Mouse (Mus musculus) c-Kit-positive CD71-positive TER-119-positive erythroid progenitor cells, embryonic 14.5 days (primary cell): Measurements from ENCODE around the gene Gm49337.
A peak's percentile ranks its signal among the peaks of the same experiment; 100 is the strongest.

ENCODE experiments used
- DNase-seq: peaks from one replicate; pipeline ENCODE4 v3.0.0-alpha.2; 2013; ENCODE audit warnings: low spot score

Gm49337 gene

DNA sequence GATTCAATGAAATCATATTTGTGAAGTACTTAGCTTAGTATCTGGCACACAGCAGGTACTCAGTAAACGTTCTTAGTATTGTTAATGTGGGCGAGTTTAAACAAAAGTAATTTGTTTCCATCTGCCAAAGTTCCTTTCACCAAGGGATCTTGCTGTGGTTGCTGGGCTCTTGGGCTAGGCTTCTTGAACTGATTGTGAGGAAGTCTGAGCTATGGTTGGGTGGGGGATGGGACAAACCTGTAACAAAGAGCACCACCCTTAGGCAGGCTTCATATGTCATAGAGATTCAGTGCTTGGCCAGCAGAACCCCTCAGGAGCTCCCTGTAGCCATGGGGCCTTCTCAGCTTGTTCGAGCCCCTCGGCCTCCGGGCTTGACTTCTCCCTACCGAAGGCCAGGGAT is at the start of gene Gm49337, which contains the start of gene 1700042G07Rik:
Gene Gm49337 (plus strand): TSS at position 313 of the 400 bp plus-strand sequence.
Gene 1700042G07Rik (plus strand): TSS at position 301 of the 400 bp plus-strand sequence.
- no peak for DNase-seq

DNA sequence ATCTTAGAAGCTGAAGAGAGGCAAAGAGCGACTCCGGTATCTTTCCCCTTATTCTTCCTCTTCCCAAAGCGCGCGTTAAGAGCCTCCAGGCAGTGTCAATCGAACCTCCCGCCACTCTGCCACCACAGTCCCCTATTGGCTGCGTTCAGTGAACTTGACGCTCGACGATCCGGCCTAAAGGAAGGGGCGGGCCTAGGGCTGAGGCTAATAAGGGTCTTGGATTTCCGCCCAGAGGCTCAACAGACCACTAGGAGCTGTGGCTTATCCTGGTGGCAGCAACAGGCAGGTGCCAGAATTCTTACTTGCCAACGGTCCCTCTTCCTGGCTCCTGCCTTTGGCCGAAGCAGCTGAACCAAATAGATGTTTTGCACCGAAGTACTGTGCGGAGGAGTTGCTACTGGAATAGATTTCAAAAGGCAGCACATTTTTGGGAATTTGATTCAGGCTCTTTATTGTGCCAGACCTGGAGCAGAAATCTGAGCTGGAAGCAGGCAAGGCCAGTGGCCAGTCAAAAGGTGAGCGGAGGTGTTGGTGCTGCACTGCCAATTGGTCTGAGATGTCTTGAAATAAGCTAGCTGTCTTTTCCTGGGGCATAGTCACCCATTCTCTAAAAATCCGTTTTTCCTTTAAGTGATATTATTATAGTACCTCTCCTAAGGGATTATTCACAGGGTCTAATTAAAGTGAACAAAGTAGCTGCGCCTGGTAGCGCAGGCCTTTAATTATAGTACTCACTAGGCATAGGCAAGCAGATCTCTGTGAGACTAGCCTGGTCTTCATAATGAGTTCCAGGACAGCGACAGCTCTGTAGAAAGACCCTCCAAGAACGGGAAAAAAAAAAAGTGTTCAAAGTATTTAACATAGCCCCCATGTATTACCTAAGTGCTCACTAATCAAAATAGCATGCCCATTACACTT is 49.3 kb upstream of the Gm49337 start, which contains the start of the genes Rad54l and Pomgnt1:
Gene Rad54l (minus strand): TSS at position 89 of the 918 bp plus-strand sequence.
Gene Pomgnt1 (plus strand): TSS at position 239 of the 918 bp plus-strand sequence.
- DNase-seq: peak; percentile 90

DNA sequence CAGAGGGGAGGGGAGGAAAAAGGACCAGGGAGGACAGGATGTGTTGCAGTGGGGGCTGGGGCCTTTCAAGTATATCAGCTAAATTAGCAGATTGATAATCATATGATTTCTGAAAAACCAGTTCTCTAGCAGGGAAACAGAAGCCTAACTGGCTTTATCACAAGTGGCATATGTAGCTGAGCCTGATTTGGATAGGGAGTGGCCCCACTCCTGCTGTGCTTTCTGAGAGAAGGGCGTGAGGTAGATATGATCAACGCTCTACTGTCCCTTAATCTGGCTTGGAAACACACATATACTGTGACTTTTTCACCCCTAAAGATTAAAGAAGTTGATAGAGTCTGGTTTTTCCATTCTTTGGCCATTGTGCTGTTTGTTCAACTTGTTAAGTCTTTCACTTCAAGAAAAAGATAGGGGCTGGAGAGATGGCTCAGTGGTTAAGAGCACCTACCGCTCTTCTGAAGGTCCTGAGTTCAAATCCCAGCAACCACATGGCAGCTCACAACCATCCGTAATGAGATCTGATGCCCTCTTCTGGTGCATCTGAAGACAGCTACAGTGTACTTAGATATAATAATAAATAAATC is 47.3 kb upstream of the Gm49337 start:
- DNase-seq: peak; percentile 50

DNA sequence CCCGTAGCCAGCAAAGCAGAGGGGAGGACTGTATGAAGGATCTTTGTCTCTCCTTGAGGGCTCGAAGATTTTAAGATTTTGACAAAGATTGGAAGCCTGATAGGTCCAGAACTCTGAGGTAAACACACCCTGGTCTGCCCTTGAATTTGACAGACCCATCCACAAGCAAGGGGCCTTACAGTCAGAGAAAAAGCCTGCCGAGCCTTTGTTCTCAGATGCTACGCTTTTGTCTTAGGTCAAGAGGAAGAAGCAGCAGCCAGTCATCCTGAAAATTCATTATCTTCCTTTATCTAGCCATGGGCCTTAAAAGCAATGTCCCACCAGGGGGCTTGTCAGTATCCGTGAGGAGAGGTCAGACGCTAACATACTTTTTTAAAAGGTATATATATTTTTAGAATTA is 45.2 kb upstream of the Gm49337 start:
- no peak for DNase-seq

DNA sequence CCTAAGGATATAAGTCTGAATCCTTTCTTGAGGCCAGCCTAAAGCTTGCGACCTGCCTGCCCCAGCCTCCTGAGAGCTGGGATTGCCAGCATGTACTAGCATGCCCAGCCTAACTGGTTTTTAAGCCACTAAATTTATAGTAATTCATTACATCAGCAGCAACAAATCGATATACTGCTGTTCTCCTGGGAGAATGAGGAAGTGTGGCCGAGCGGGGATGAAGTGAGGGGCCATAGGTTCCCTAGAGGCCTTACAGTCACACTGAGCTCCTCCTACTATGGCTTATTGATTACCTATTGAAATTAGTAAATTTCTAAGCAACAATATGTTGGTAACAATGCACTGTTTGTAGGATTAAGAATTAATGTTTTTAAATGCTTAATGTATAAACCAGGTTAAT is 40.1 kb upstream of the Gm49337 start:
- no peak for DNase-seq

DNA sequence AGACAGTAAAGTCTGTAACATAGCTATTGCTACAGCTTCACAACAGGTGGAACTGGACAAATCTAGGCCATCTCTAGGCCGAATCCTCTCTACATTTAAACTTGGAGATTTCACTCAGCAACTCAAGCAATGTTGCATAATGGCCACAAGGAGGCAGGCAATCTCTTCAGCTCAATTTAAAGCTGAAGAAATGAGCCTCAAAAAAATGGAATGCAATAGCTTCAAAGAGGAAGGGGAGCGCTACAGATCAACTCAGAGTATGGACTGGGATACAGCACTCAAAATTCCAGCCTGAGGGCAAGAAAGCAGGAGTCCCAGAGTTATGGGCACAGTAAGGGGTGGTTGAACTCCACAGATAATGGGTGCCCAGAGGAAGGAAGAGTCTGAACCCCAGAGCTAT is 38.2 kb upstream of the Gm49337 start:
- no peak for DNase-seq

DNA sequence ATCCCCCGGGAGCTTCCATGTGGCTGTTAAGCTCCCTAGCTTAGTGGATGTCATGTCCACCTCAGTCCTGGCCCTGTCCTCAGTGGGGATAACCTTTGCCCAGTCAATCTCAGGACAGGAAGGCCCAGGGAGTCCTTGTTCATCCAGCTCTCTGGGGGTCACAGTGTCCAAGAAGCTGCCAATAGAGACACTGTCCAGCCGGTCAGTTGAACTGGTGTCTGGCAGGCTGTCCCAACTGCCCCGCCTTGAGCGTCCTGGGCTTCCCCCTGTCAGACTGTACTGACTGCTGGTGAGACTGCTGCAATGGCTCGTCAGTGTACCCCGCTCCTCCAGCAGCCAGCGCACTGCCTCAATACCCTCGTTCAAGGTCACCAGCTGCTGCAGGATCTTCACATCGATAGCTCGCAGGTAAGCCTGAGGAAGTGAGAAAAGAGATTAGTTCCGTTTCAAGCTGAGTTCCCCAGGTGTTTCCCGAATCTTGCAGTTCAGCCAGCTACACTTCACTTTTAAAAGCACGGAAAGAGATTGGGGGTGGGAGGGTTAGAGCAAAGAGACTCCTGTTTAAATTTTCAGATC is 35.7 kb upstream of the Gm49337 start:
- DNase-seq: no peak

DNA sequence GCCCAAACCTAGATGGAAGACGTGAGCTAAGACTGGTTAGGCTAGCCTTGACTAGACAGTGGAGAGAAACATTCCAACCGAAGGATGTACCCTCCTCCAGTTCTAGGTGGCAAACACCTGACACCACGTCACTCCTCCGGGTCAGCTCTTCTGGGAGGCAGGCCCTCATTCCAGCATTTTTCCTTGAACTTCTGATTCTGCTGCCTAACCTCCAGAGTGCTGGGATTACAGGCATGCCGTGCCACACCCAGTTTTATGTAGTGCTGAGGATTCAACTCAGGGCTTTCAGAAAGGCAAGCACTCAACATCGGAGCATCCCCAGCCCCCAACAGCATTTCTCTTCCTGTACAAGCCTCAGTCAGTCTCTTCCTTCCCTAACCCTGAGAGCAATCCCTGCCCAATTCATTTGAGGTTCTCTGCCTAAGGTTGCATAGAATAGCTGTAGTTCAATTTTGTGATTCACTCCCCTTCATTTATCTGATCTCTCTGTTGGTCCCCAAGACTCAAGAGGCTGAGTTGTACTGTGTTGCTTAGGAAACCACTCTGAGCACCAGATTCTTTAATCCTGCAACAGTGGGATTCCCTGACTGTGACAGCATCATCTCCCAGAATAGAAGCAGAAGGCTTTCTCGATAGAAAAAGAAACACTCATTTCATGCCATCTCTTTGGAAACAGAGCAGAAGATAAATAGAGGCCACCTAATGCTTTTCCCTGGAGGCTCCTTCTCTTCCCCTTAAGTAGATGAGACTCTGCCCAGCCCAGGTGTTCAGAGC is 32.2 kb upstream of the Gm49337 start:
- no peak for DNase-seq

DNA sequence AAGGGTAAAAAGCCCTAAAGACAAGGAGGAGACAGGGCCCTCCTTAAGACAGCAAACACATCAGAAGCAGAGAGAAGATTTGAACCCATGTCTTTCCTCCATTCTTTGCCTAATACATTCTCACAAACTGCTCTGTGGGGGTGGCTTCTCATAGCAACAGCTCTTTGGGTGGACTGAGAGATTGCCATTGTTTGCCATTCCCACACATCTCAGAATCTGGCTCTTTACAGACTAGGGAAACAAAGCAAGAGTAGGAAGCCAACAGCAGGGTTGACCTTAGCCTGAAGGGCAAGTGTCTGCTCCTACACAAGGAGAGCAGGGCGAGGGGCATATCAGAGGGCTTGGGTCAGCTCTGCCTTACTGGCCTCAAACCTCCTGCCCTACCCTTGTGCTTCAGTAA is 31.4 kb upstream of the Gm49337 start:
- no peak for DNase-seq

DNA sequence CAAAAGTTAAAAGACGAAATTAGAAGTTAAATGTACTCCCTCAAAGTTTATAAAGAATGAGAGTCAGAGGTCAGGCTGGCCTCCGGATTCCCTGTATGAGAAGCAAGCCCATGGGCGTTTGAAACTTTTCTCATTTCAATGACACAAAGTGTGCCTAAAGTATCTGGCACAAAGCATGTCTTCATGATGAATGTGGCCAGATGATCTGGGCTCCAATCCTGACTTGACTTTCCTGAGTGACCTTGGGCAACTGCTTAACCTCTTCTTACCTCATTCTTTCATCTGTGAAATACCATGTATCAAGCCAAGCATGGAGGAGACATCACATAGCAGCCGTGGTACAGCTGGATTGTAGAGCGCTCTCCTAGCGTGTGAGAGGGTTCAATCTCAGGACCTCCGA is 30.9 kb upstream of the Gm49337 start:
- no peak for DNase-seq

DNA sequence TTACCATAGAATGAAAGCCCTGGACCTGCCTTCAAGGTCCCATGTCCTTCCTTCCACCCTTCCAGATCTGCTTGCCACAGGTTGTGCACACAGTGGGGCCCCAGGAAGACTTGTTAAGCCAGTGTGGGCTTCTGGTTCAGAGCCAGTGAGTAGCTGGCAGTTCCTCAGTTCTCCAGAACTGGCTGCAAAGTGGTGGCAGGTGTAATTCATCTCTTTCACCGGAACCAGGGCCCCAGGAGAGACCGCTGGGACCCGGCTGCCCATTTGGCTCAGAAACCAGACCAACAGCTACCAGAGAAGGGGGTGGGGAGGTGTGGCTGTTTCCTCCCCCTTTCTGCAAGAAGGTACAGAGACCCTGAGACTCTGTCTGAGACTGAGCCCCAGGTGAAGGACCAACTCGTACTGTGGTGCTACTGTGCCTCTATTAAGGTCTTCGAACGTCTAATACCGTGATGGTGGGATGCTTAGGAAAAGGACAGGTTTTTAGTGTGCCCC is 29.8 kb upstream of the Gm49337 start:
- no peak for DNase-seq

DNA sequence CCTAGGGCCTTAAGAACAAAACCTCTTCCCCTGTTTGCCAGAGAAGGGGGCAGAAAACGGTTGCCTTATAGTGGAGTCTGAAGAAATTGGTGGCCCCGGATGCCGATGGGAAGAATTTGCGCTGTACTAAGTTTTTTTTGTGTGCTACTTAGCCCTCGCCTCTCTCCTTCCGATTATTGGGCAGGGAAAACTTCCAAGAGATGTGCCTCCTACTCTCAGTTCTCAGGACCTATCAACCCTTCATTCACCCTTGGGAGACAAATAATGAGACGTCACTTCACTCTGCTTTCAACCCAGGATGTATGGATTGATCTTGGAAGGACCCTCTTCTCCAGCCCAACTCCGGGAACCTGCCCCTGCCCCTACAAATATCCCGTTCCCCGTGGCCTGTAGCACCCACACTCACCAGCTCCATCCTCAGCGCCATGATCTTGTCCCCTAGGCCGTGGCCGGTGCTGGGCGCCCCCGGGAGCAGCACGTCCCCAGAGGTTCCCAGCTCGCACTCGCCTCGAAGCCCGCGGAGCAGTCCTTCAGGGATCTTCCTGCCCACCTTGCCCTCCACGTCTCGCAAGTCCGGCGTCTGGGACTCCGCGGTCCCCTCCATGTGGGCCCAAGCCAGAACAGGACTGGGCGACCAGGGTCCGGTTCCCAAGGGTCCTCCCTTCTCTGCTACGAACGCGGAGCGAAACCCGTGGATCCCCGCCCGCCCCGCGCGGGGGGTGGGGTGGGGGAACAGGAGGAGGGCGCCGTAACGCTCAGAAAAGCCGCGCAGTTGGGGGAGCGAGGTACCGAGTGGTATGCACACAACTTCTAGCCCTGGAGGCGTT is 29.1 kb upstream of the Gm49337 start:
- no peak for DNase-seq

DNA sequence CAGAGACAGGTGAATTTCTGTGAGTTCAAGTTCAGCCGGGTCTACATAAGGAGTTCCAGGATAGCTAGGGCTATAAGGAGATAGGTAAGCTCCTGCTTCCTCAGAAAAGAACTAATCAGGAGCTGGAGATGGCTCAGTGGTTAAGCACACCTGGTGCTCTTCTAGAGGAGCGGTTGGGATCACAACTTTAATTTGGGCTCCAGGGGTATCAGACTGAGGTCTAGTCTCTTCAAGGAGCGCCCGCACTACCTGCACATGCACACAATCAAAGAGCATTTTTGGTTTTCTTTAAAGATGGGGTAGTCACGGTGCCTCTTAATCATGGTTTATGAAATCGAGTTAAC is 23.4 kb upstream of the Gm49337 start:
- DNase-seq: no peak

DNA sequence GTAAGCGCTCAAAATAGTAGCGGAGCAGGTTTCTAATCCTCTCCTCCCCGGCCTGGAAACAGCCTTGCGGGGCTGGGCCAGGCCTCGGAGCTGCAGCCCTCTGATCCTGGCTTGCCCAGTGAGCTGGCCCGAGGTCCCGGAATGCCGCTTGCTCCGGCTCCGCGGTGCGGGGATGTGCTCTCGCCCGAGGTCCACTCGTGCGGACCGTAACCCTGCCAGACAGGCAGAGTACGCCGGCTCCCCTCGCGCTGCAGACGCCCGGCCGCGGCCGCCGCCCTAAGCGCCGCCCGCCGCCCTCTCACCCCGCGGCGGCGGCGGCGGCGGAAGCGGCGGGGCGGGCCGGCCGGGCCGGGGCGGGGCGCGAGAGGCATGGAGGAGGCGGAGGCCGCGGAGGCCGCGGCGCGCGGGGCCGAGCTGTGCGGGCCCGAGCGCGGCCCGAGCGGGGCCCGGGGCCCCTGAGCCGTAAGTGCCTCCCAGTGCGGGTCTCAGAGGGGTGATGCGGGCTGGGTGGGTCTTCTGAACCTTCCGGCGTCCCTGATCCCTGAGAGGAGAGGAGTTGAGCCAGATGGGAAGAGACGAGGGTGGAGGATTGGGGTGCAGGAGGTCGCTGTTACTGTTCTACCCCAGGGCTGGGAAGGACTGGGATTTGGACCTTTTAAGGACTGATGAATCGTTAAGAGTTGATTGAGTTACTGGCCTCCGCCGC is 22.9 kb upstream of the Gm49337 start:
- peak; percentile 59 for DNase-seq

DNA sequence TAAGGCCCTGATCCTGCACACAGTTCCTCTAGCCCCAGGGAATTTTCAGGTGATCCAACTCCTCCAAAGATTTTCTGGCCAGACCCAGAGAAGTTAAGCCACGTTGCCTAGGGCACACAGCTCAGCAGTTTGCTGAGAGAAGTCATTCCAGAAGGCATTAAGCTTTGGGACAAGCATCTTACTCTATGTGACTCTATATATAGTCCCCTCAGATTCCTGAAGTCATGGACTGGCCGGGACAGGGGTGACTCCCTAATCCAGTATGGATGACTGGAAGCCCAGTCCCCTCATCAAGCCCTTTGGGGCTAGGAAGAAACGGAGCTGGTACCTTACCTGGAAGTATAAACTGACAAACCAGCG is 22.3 kb upstream of the Gm49337 start:
- DNase-seq: no peak

DNA sequence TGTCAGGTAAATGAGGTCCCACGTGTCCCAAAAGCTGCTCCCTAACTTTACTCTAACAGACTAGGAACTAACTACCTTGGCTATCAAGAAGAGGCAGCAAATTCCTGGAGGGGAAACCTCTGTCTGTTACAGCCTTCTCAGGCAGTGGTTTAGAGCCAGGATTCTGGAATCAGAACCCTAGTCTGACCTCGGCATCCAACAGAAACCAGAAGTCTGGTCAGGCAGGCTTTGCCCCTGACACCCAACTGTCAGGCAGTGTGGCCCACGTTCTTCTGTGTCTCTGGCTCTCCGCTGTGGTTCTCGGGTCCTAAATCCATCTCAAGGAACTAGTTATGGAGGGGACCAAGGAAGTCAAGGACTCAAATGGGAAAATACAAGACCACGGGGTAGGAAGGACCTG is 21.9 kb upstream of the Gm49337 start, which contains the start of gene Lurap1:
Gene Lurap1 (minus strand): TSS at position 101 of the 400 bp plus-strand sequence.
- no peak for DNase-seq

DNA sequence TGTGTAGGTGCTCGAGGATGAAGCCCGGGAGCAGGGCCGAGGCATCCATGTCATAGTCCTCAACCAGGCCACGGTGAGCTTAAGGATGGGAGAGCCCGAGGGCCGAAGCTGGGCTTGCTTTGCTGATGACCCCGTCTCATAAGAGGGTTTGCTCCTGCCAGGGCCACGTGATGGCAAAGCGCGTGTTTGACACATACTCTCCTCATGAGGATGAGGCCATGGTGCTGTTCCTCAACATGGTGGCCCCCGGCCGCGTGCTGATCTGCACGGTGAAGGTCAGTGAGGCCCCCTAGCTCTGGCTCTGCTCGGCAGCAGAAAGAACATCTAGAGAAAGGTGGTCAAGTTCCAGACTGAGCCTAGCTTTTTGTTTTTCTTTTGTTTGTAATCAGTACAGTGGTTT is 20.5 kb upstream of the Gm49337 start:
- DNase-seq: no peak

DNA sequence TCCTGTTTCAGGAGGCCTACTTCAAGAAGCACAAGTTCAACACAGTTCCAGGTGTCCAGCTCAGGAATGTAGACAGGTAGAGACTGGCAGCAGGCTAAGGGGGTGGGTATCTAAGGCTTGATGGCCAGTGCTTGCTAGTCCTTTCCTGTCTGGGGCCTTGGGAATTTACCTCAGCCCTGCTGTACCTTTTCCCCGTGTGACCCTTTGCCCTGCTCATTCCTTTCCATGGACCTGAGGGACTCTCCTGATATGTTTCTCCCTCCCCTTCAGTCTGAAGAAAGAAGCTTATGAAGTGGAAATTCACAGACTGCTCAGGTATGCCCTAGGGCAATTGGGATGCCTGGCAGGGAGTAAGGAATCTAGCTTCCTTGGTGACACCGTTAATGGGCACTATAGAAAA is 15.3 kb upstream of the Gm49337 start:
- DNase-seq: no peak

DNA sequence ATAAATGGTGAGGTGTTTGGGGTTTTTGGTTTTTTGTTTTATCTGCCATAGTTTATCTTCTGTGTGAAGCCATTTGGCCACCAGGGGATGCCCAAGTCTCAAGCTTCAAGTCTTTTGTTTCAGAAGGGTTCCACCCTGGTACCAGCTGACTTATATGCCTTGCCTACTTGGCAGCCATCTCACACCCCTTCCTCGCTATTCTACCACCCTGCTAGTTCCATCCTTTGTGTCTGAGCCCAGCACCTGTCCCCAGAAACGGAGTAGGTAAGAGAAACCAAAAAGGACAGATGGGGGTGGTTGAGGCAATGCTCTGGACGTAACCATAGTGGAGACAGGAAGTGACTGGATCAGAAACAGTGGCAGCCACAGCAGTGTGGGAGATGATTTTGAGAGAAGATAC is 13.3 kb upstream of the Gm49337 start:
- DNase-seq: peak; percentile 31

DNA sequence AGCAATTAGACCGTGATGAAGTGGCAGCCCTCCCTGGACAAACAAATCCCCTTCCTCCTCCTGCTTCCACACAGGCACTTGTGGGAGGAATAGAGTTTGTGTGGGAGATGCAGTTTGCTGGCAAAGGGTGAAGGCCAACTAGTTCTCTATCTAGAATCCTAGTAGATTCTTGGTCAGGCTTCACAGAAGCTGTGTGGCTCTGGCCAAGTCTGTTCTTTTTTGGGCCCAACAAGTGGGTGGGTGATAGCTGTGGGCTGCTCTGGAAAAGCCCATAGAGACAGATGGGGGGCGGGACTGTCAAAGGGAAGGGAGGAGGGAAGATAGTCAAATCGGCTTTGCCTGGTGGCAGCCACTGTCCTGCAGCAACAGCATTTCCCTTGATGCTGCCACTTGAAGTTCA is 12.4 kb upstream of the Gm49337 start:
- DNase-seq: no peak

DNA sequence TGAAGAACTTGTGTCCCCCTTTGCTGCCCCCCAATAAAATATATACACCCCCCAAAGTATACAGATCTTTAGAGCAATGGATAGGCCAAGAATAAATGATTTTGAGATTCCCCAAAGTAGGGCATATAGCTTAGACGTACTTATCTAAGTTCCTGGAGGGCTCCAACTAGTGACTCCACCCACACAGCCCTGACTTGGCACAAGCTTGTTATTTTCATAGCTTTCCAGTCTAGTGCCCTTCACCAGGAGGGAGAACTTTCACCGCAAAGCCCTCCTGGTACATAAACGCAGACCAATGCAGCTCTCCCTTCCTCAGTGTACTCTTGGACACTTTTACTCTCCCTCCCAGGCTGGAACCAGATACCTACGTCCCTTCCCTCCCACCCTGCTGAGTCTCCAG is 11.0 kb upstream of the Gm49337 start:
- no peak for DNase-seq
